Mouse (Mus musculus) embryonic facial prominence, embryonic 10.5 days (tissue): ENCODE data around the gene Col13a1. TPM values are rescaled to one million over a fixed set of nuclear protein-coding genes. Genes with fewer than 3 reads are reported as not detected.

Experiments used
- DNase-seq: peaks from one replicate; pipeline ENCODE4 v3.0.0-alpha.2; 2017; ENCODE audit warnings: low spot score
- H3K27ac ChIP-seq: fragments of 300-500 bp; sonication (generic); replicated peaks from 2 replicates; pipeline ENCODE4 v1.5.1; 2016; ENCODE audit warnings: mild to moderate bottlenecking
- H3K27me3 ChIP-seq: fragments of 300-500 bp; sonication (generic); replicated peaks from 2 replicates; pipeline ENCODE4 v1.6.1; 2016; ENCODE audit warnings: low read depth, mild to moderate bottlenecking; ENCODE audit not compliant: poor library complexity, severe bottlenecking
- H3K36me3 ChIP-seq: fragments of 300-500 bp; sonication (generic); replicated peaks from 2 replicates; pipeline ENCODE4 v1.6.1; 2016; ENCODE audit warnings: mild to moderate bottlenecking, moderate library complexity
- H3K4me1 ChIP-seq: fragments of 300-500 bp; sonication (generic); 2 replicates; pipeline ENCODE4 v1.6.1; 2016
- H3K4me3 ChIP-seq: fragments of 300-500 bp; sonication (generic); 2 replicates; pipeline ENCODE4 v1.5.1; 2016; ENCODE audit warnings: mild to moderate bottlenecking, moderate library complexity
- H3K9me3 ChIP-seq: fragments of 300-500 bp; sonication (generic); 2 replicates; pipeline ENCODE4 v1.6.1; 2016; ENCODE audit warnings: mild to moderate bottlenecking
- WGBS: fragments of 180-500 bp; shearing (Covaris S2); methylation state at CpG from one replicate; pipeline ENCODE4 v1.1.7; 2016; 5-methylcytosine and 5-hydroxymethylcytosine counted together
- polyA plus RNA-seq: library from polyadenylated mRNA; unstranded; fragments of >200 nt; fragmentation: Nextera tagmentation; extraction: Ambion mirVana; gene quantifications from 2 replicates; pipeline ENCODE4 v1.2.1, GENCODE M21; 2016

Gene Col13a1
- polyA plus RNA-seq, result 6.0 and 6.1 TPM in 2 replicates

- Histone ChIP-seq H3K4me1 (peaks cover 55% of the 10 kb centered on the region), H3K27ac (peak within 1 kb of the TSS; percentile 74), H3K9me3 (no peaks in the 10 kb centered on the region; the same call in 1 of the 2 replicates), H3K27me3 (peaks cover 82% of the 10 kb centered on the region), H3K4me3 (peak within 1 kb of the TSS; percentile 71), H3K36me3 (no peaks in the 10 kb centered on the region)
- WGBS, result under 1% methylated on average over 41 of the region's 41 CpGs
- DNase-seq, result peak; percentile 79
Observed at GRCm38 (mm10) chr10:61978866-61979340, at the start of gene Col13a1. Col13a1 (minus strand) TSS chr10:61979108.

- H3K4me1 ChIP-seq, result peaks cover 29% of the 10 kb centered on the region
- no peaks in the 10 kb centered on the region for H3K9me3 ChIP-seq
- no peaks in the 10 kb centered on the region for H3K27me3 ChIP-seq
- H3K4me3 ChIP-seq, result no peak overlapping the region
- DNase-seq, result no peak
- no peak overlapping the region for H3K27ac ChIP-seq
- H3K36me3 ChIP-seq, result no peaks in the 10 kb centered on the region
- 73% methylated on average over 12 of the region's 12 CpGs for WGBS
Observed at GRCm38 (mm10) chr10:62027699-62028098, 48.8 kb upstream of the Col13a1 start.

- 41% methylated on average over 19 of the region's 19 CpGs for WGBS
- Histone ChIP-seq H3K27ac (peak overlapping the region; percentile 19), H3K4me3 (no peak overlapping the region), H3K9me3 (no peaks in the 10 kb centered on the region), H3K4me1 (peaks cover 50% of the 10 kb centered on the region), H3K27me3 (no peaks in the 10 kb centered on the region), H3K36me3 (no peaks in the 10 kb centered on the region)
- peak; percentile 33 for DNase-seq
Observed at GRCm38 (mm10) chr10:62023821-62024551, 45.1 kb upstream of the Col13a1 start.

GRCm38 (mm10) chr10:62020068-62020620, 41.2 kb upstream of the Col13a1 start:
- Histone ChIP-seq H3K4me1 (peaks cover 54% of the 10 kb centered on the region), H3K27ac (peak overlapping the region; percentile 67), H3K27me3 (no peaks in the 10 kb centered on the region), H3K4me3 (no peak overlapping the region), H3K36me3 (no peaks in the 10 kb centered on the region), H3K9me3 (no peaks in the 10 kb centered on the region)
- no peak for DNase-seq
- 13% methylated on average over 7 of the region's 7 CpGs for WGBS

- H3K27ac ChIP-seq, result peak overlapping the region; percentile 67; the same call in 1 of the 2 replicates
- no peaks in the 10 kb centered on the region for H3K27me3 ChIP-seq
- H3K9me3 ChIP-seq, result no peaks in the 10 kb centered on the region
- no peak overlapping the region for H3K4me3 ChIP-seq
- peak; percentile 46 for DNase-seq
- H3K4me1 ChIP-seq, result peaks cover 53% of the 10 kb centered on the region
- no peaks in the 10 kb centered on the region for H3K36me3 ChIP-seq
- WGBS, result 22% methylated on average over 16 of the region's 16 CpGs
Observed at GRCm38 (mm10) chr10:62019386-62020067, 40.6 kb upstream of the Col13a1 start.

GRCm38 (mm10) chr10:62016947-62017346, 38.0 kb upstream of the Col13a1 start:
- 24% methylated on average over 6 of the region's 6 CpGs for WGBS
- DNase-seq, result peak; percentile 66
- no peak overlapping the region for H3K4me3 ChIP-seq

GRCm38 (mm10) chr10:62013190-62013589, 34.3 kb upstream of the Col13a1 start:
- Histone ChIP-seq H3K9me3 (no peaks in the 10 kb centered on the region), H3K4me1 (peaks cover 21% of the 10 kb centered on the region), H3K4me3 (no peak overlapping the region), H3K27ac (no peak overlapping the region), H3K36me3 (no peaks in the 10 kb centered on the region), H3K27me3 (no peaks in the 10 kb centered on the region; the same call in 1 of the 2 replicates)
- 84% methylated on average over 5 of the region's 5 CpGs for WGBS
- DNase-seq, result no peak

More at GRCm38 (mm10) chr10:62016947-62017346, 38.0 kb upstream of the Col13a1 start:
- H3K36me3 ChIP-seq, result no peaks in the 10 kb centered on the region
- peak overlapping the region; percentile 72 for H3K27ac ChIP-seq
- H3K4me1 ChIP-seq, result peaks cover 32% of the 10 kb centered on the region
- H3K27me3 ChIP-seq, result no peaks in the 10 kb centered on the region
- H3K9me3 ChIP-seq, result no peaks in the 10 kb centered on the region

GRCm38 (mm10) chr10:62012371-62012770, 33.5 kb upstream of the Col13a1 start:
- no peaks in the 10 kb centered on the region for H3K36me3 ChIP-seq
- H3K9me3 ChIP-seq, result no peaks in the 10 kb centered on the region
- WGBS, result 79% methylated on average over 4 of the region's 4 CpGs
- no peaks in the 10 kb centered on the region; the same call in 1 of the 2 replicates for H3K27me3 ChIP-seq
- H3K4me3 ChIP-seq, result no peak overlapping the region
- DNase-seq, result no peak
- peaks cover 23% of the 10 kb centered on the region for H3K4me1 ChIP-seq
- no peak overlapping the region for H3K27ac ChIP-seq

- H3K27me3 ChIP-seq, result no peaks in the 10 kb centered on the region; the same call in 1 of the 2 replicates
- no peaks in the 10 kb centered on the region for H3K9me3 ChIP-seq
- DNase-seq, result no peak
- H3K4me3 ChIP-seq, result no peak overlapping the region
- 66% methylated on average over 6 of the region's 6 CpGs for WGBS
- H3K4me1 ChIP-seq, result peaks cover 21% of the 10 kb centered on the region
- H3K36me3 ChIP-seq, result no peaks in the 10 kb centered on the region
- no peak overlapping the region for H3K27ac ChIP-seq
Observed at GRCm38 (mm10) chr10:62009981-62010500, 31.1 kb upstream of the Col13a1 start.

GRCm38 (mm10) chr10:62007958-62008357, 29.1 kb upstream of the Col13a1 start:
- Histone ChIP-seq H3K4me1 (peaks cover 21% of the 10 kb centered on the region), H3K9me3 (no peaks in the 10 kb centered on the region), H3K27ac (no peak overlapping the region), H3K27me3 (no peaks in the 10 kb centered on the region; the same call in 1 of the 2 replicates), H3K4me3 (no peak overlapping the region), H3K36me3 (no peaks in the 10 kb centered on the region)
- WGBS, result 64% methylated on average over 4 of the region's 4 CpGs
- no peak for DNase-seq

- WGBS, result 66% methylated on average over 8 of the region's 8 CpGs
- H3K27me3 ChIP-seq, result no peaks in the 10 kb centered on the region; the same call in 1 of the 2 replicates
- H3K27ac ChIP-seq, result no peak overlapping the region
- no peak overlapping the region for H3K4me3 ChIP-seq
- H3K4me1 ChIP-seq, result peaks cover 21% of the 10 kb centered on the region
- H3K36me3 ChIP-seq, result no peaks in the 10 kb centered on the region
- DNase-seq, result no peak
- H3K9me3 ChIP-seq, result no peaks in the 10 kb centered on the region
Observed at GRCm38 (mm10) chr10:62006371-62006770, 27.5 kb upstream of the Col13a1 start.

GRCm38 (mm10) chr10:62000216-62000615, 21.3 kb upstream of the Col13a1 start:
- no peak for DNase-seq
- H3K36me3 ChIP-seq, result no peaks in the 10 kb centered on the region
- H3K27ac ChIP-seq, result no peak overlapping the region
- no peak overlapping the region for H3K4me3 ChIP-seq
- H3K4me1 ChIP-seq, result no peaks in the 10 kb centered on the region
- H3K9me3 ChIP-seq, result 0 out of 2 replicates have a peak, but pooled peaks cover 3% of the 10 kb centered on the region
- no peaks in the 10 kb centered on the region for H3K27me3 ChIP-seq
- 96% methylated on average over 1 of the region's 1 CpGs for WGBS
